Mouse (Mus musculus) cortical plate, adult 2 months (tissue): ENCODE data around the gene Myof.

ENCODE experiments used
- CTCF ChIP-seq: fragments of 200-500 bp; IDR thresholded peaks from 2 replicates; pipeline ENCODE4 v1.5.1; 2011; ENCODE audit warnings: mild to moderate bottlenecking, control low read depth, low read length; ENCODE audit not compliant: insufficient read depth; ENCODE audit errors: extremely low read depth
- POLR2A ChIP-seq: fragments of 200-500 bp; IDR thresholded peaks from 2 replicates; pipeline ENCODE4 v1.6.1; 2011; ENCODE audit warnings: mild to moderate bottlenecking, low read length, control low read depth; ENCODE audit not compliant: insufficient read depth; ENCODE audit errors: extremely low read depth

DNA sequence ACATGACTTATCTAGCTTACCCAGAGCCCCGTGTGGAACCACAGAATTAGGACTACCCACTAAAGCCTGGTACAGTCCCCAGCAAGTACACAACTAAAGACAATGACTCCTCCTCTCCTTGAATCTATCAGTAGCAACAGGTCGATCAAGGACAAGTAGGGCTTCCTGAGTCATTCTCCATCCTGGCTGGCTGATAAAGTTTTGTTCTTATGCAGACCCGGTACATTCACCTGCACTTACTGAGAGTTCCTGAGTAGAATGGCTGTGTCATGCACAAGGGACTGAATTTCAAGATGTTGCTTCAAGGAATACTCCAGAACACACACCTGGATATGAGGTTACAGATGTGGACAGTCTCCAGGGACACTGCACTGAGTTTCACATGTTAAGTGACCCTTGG lies 1.8 kb upstream of the Myof start:
- TF ChIP-seq POLR2A (no peak), CTCF (no peak)
